8 mouse cellular contexts compared by ENCODE assay signal in genomic region chr14:45507032-45507431, GRCm38 (mm10). TPM values are rescaled to one million over a fixed set of nuclear protein-coding genes. Genes with fewer than 3 reads are reported as not detected.
DNase-seq lines count a peak whose midpoint lies in the region; ATAC-seq lines count a peak whose summit lies in the region.

No protein-coding gene starts in this region.

- H3K4me1 ChIP-seq in embryonic facial prominence, embryonic 13.5 days = peaks cover 38% of the 10 kb centered on the region
- H3K4me1 ChIP-seq in neural tube, embryonic 11.5 days (ENCODE audit: control insufficient read depth, insufficient read depth, low read length) = peaks cover 15% of the 10 kb centered on the region

- ATAC-seq in embryonic facial prominence, embryonic 13.5 days (ENCODE audit: insufficient number of reproducible peaks, insufficient read depth, low FRiP score, low TSS enrichment, low read depth) = no peak
- no peak; the same call in 1 of the 2 replicates for ATAC-seq in neural tube, embryonic 11.5 days (ENCODE audit: insufficient read depth, low FRiP score, low TSS enrichment)
- ATAC-seq in megakaryocyte-erythroid progenitor cell, adult 5-6 weeks (replicated peaks; ENCODE audit: low FRiP score, low TSS enrichment, poor library complexity, severe bottlenecking) = no peak

- no peak overlapping the region for H3K4me2 ChIP-seq in embryonic facial prominence, embryonic 13.5 days
- H3K4me2 ChIP-seq in neural tube, embryonic 11.5 days (ENCODE audit: low read depth) = no peak overlapping the region

- H3K27me3 ChIP-seq in embryonic facial prominence, embryonic 13.5 days = no peaks in the 10 kb centered on the region
- H3K27me3 ChIP-seq in neural tube, embryonic 11.5 days (ENCODE audit: control insufficient read depth, insufficient read depth, low read length) = no peaks in the 10 kb centered on the region

- H3K27ac ChIP-seq in embryonic facial prominence, embryonic 13.5 days = peak overlapping the region; percentile 24; the same call in 1 of the 2 replicates
- H3K27ac ChIP-seq in neural tube, embryonic 11.5 days (ENCODE audit: low read depth, low read length) = peak overlapping the region; percentile 58; the same call in 1 of the 2 replicates

- H3K4me3 ChIP-seq in embryonic facial prominence, embryonic 13.5 days = no peak overlapping the region
- H3K4me3 ChIP-seq in neural tube, embryonic 11.5 days (ENCODE audit: low read depth, low read length) = no peak overlapping the region

- H3K9me3 ChIP-seq in embryonic facial prominence, embryonic 13.5 days = no peaks in the 10 kb centered on the region
- no peaks in the 10 kb centered on the region for H3K9me3 ChIP-seq in neural tube, embryonic 11.5 days (ENCODE audit: control insufficient read depth, low read length)

- H3K9ac ChIP-seq in embryonic facial prominence, embryonic 13.5 days = no peak overlapping the region
- no peak overlapping the region for H3K9ac ChIP-seq in neural tube, embryonic 11.5 days (ENCODE audit: low read length)

- peak; percentile 14 to 38 for DNase-seq in frontal cortex, adult 2 months (ENCODE audit: extremely low spot score in 1 of 2, low spot score in 1 of 2)
- no peak for DNase-seq in frontal cortex, postnatal 10 days (ENCODE audit: low spot score in 2 of 2)
- DNase-seq in heart, postnatal 14 days = peak; percentile 45 to 47
- peak; percentile 32 to 55 for DNase-seq in left cerebral cortex, postnatal 25 days (ENCODE audit: low spot score in 2 of 2)
- no peak for DNase-seq in neural tube, embryonic 11.5 days (ENCODE audit: low spot score)
- DNase-seq in layer of hippocampus, postnatal 36 days = no peak

- WGBS in embryonic facial prominence, embryonic 13.5 days = 13% methylated on average over 6 of the region's 6 CpGs
- WGBS in neural tube, embryonic 11.5 days = 13% methylated on average over 6 of the region's 6 CpGs

- H3K36me3 ChIP-seq in embryonic facial prominence, embryonic 13.5 days = peaks cover 20% of the 10 kb centered on the region
- H3K36me3 ChIP-seq in neural tube, embryonic 11.5 days (ENCODE audit: control insufficient read depth, insufficient read depth, low read length) = peaks cover 2% of the 10 kb centered on the region; the same call in 1 of the 2 replicates

- intact Hi-C loops in heart, postnatal 14 days (cut with DNase I) = no loop called here
- intact Hi-C loops in left cerebral cortex, postnatal 25 days (cut with DNase I) = no loop called here

RNA-seq across cellular contexts. Expression of gene Fermt2, which starts 22.9 kb away (rescaled TPM):
- polyA plus RNA-seq in frontal cortex, adult 2 months (2012; rRNA removed) = 83.2 and 91.3 TPM in 2 replicates
- polyA plus RNA-seq in embryonic facial prominence, embryonic 13.5 days (2015; fragmentation: Nextera tagmentation; extraction: Ambion mirVana) = 119 and 127 TPM in 2 replicates
- 100 to 1,000 TPM; 269 to 291 TPM for total RNA-seq in heart, postnatal 14 days (2021)
- 100 to 1,000 TPM in 1 of 2 experiments, 10 to 100 TPM in 1; 92.3 to 105 TPM for total RNA-seq in left cerebral cortex, postnatal 25 days (2021)
- 71.8 and 75.5 TPM in 2 replicates for polyA plus RNA-seq in neural tube, embryonic 11.5 days (2014; fragmentation: Nextera tagmentation; extraction: Ambion mirVana)
- total RNA-seq in megakaryocyte-erythroid progenitor cell, adult 5-6 weeks (2014; fragmentation: Nextera tagmentation) = not detected in 2 replicates
- total RNA-seq in megakaryocyte-erythroid progenitor cell, adult 5-6 weeks (2017) = not detected in 2 replicates
- 100 to 1,000 TPM; 104 to 109 TPM for total RNA-seq in layer of hippocampus, postnatal 36 days (2021)

Comparison
In these comparisons a context has a peak if more than half of its experiments do, and no peak if none do; other contexts are left out.
1. DNase-seq: peak in frontal cortex, adult 2 months (2 of 2), heart, postnatal 14 days (2 of 2) and left cerebral cortex, postnatal 25 days (2 of 2); none in frontal cortex, postnatal 10 days (0 of 2), neural tube, embryonic 11.5 days (single experiment) and layer of hippocampus, postnatal 36 days (0 of 2).
2. RNA of gene Fermt2, which starts 22.9 kb away (total RNA-seq): 269 to 291 TPM in heart, postnatal 14 days, 104 to 109 TPM in layer of hippocampus, postnatal 36 days and 92.3 to 105 TPM in left cerebral cortex, postnatal 25 days; not detected in megakaryocyte-erythroid progenitor cell, adult 5-6 weeks; every median in the first group is over 10 times any median in the second.